Mouse (Mus musculus): ENCODE measurements around the gene Cd34.

The Cd34 gene

DNA sequence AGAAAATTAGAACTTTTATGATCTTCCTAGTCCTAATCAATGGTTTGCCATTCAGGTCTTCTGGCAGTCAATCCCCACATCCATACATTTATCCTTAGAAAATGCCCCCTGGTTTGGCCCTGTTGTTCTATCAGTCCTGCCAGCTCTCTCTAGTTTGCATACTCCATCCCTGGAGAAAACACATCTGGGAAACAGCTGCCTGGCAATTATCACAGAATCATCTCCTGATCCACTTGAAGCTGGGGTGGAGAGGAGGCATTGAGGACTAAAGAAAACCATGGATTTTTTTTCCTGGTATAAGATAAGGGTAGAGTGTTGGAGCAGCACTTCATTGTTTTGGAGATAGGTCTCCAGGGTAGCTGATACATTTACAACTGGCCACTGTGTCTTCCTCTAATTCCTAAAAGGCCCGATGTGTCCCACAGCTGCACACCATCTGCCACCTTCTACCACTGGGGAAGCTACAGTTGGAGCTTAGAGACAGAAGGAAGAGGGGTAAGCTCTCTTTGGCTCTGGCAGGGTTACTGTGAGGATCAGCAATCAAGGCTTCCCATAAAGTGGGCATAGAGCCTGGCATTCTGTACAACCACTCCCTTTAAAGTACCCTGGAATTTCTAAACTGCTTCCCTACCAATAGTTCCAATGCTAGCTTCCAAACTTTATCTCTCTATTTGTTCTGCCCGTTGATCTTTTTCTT lies 9.2 kb upstream of the Cd34 start:
- Histone ChIP-seq H3K9me3 (ENCODE audit: low read length) (no peaks in the 10 kb centered on the region), H3K4me3 (replicated peaks; ENCODE audit: low read length) (no peak overlapping the region), H3K36me3 (ENCODE audit: insufficient read depth, low read length) (no peaks in the 10 kb centered on the region), H3K4me1 (replicated peaks; ENCODE audit: low read depth, low read length) (peaks cover 21% of the 10 kb centered on the region), H3K27me3 (ENCODE audit: insufficient read depth, low read length) (no peaks in the 10 kb centered on the region)
- no peak for TF ChIP-seq NANOG (IDR thresholded peaks at IDR 0.05; ENCODE audit: borderline replicate concordance, low read length)
- no peak for TF ChIP-seq CTCF (conservative IDR thresholded peaks at IDR 0.05; ENCODE audit: low read length)
- TF ChIP-seq POU5F1 (IDR thresholded peaks at IDR 0.05; ENCODE audit: borderline replicate concordance, low read length): no peak

GRCm38 (mm10) chr1:194929972-194930355 lies 8.7 kb upstream of the Cd34 start:
- Histone ChIP-seq H3K27me3 (ENCODE audit: insufficient read depth, low read length) (no peaks in the 10 kb centered on the region), H3K4me3 (replicated peaks; ENCODE audit: low read length) (no peak overlapping the region), H3K36me3 (ENCODE audit: insufficient read depth, low read length) (no peaks in the 10 kb centered on the region), H3K9me3 (ENCODE audit: low read length) (no peaks in the 10 kb centered on the region), H3K4me1 (replicated peaks; ENCODE audit: low read depth, low read length) (peaks cover 21% of the 10 kb centered on the region)
- TF ChIP-seq CTCF (conservative IDR thresholded peaks at IDR 0.05; ENCODE audit: low read length) (no peak), POU5F1 (IDR thresholded peaks at IDR 0.05; ENCODE audit: borderline replicate concordance, low read length) (no peak), NANOG (IDR thresholded peaks at IDR 0.05; ENCODE audit: borderline replicate concordance, low read length) (no peak)

DNA sequence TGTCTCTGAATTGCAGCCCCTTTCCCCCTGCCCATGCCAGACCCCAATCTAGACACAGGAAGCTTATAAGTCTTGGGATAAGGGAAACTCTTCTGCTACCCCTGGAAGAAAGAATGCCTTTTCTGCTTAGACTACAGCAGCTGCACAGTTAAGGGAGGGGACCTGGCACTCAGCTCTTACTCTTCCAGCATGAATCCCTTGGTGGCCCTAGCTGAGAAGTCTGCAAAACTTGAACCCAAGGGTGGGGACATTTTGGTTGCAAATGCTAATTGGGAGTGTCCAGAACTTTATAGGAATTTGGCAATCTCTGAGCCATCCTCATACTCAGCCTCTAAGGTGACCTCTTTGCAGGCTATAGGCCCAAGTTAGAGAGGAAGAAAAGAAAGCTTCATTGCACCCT lies 7.9 kb upstream of the Cd34 start:
- Histone ChIP-seq H3K4me3 (replicated peaks; ENCODE audit: low read length) (no peak overlapping the region), H3K36me3 (ENCODE audit: insufficient read depth, low read length) (no peaks in the 10 kb centered on the region), H3K27me3 (ENCODE audit: insufficient read depth, low read length) (no peaks in the 10 kb centered on the region), H3K9me3 (ENCODE audit: low read length) (no peaks in the 10 kb centered on the region), H3K4me1 (replicated peaks; ENCODE audit: low read depth, low read length) (peaks cover 21% of the 10 kb centered on the region)
- no peak for TF ChIP-seq POU5F1 (IDR thresholded peaks at IDR 0.05; ENCODE audit: borderline replicate concordance, low read length)
- TF ChIP-seq CTCF (conservative IDR thresholded peaks at IDR 0.05; ENCODE audit: low read length): no peak
- TF ChIP-seq NANOG (IDR thresholded peaks at IDR 0.05; ENCODE audit: borderline replicate concordance, low read length): no peak

- Histone ChIP-seq H3K36me3 (ENCODE audit: insufficient read depth, low read length) (no peaks in the 10 kb centered on the region), H3K27me3 (ENCODE audit: insufficient read depth, low read length) (peaks cover 22% of the 10 kb centered on the region), H3K9me3 (ENCODE audit: low read length) (no peaks in the 10 kb centered on the region), H3K4me3 (replicated peaks; ENCODE audit: low read length) (no peak overlapping the region), H3K4me1 (replicated peaks; ENCODE audit: low read depth, low read length) (peaks cover 15% of the 10 kb centered on the region)
- TF ChIP-seq NANOG (IDR thresholded peaks at IDR 0.05; ENCODE audit: borderline replicate concordance, low read length): no peak
- TF ChIP-seq CTCF (conservative IDR thresholded peaks at IDR 0.05; ENCODE audit: low read length): no peak
- TF ChIP-seq POU5F1 (IDR thresholded peaks at IDR 0.05; ENCODE audit: borderline replicate concordance, low read length): no peak
Measured at GRCm38 (mm10) chr1:194935351-194935750, 3.3 kb upstream of the Cd34 start.

GRCm38 (mm10) chr1:194941528-194941927 lies 2.9 kb downstream of the Cd34 start:
- Histone ChIP-seq H3K4me3 (replicated peaks; ENCODE audit: low read length) (no peak overlapping the region), H3K27me3 (ENCODE audit: insufficient read depth, low read length) (peaks cover 31% of the 10 kb centered on the region), H3K4me1 (replicated peaks; ENCODE audit: low read depth, low read length) (peaks cover 6% of the 10 kb centered on the region), H3K9me3 (ENCODE audit: low read length) (no peaks in the 10 kb centered on the region), H3K36me3 (ENCODE audit: insufficient read depth, low read length) (no peaks in the 10 kb centered on the region)
- TF ChIP-seq NANOG (IDR thresholded peaks at IDR 0.05; ENCODE audit: borderline replicate concordance, low read length): no peak
- no peak for TF ChIP-seq CTCF (conservative IDR thresholded peaks at IDR 0.05; ENCODE audit: low read length)

DNA sequence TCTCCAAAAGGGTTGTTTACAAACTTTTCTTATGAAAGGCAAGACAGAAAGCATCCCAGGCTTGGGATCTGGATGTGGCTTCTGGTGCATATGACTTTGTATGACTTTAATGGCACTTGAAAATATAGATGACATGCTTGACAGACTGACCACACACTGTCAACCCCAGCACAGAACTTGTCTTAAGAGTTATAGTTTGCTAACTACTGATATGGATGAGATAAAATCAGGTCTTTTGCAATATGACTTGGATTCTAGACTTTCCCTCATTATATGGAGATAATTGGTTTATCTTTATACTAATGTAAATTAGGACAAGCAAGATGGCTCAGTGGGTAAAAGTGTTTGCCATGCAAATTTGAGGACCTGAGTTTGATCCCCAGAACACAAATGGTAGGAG lies 4.3 kb downstream of the Cd34 start:
- H3K27me3 ChIP-seq (ENCODE audit: insufficient read depth, low read length): peaks cover 30% of the 10 kb centered on the region

GRCm38 (mm10) chr1:194943485-194943884 lies 4.9 kb downstream of the Cd34 start:
- Histone ChIP-seq H3K4me1 (replicated peaks; ENCODE audit: low read depth, low read length) (peaks cover 6% of the 10 kb centered on the region), H3K36me3 (ENCODE audit: insufficient read depth, low read length) (no peaks in the 10 kb centered on the region), H3K4me3 (replicated peaks; ENCODE audit: low read length) (no peak overlapping the region), H3K9me3 (ENCODE audit: low read length) (no peaks in the 10 kb centered on the region), H3K27me3 (ENCODE audit: insufficient read depth, low read length) (peaks cover 26% of the 10 kb centered on the region)
- no peak for TF ChIP-seq NANOG (IDR thresholded peaks at IDR 0.05; ENCODE audit: borderline replicate concordance, low read length)
- TF ChIP-seq CTCF (conservative IDR thresholded peaks at IDR 0.05; ENCODE audit: low read length): no peak
- TF ChIP-seq POU5F1 (IDR thresholded peaks at IDR 0.05; ENCODE audit: borderline replicate concordance, low read length): no peak

More for the DNA sequence above, 4.3 kb downstream of the Cd34 start:
- Histone ChIP-seq H3K4me3 (replicated peaks; ENCODE audit: low read length) (no peak overlapping the region), H3K4me1 (replicated peaks; ENCODE audit: low read depth, low read length) (peaks cover 6% of the 10 kb centered on the region), H3K9me3 (ENCODE audit: low read length) (no peaks in the 10 kb centered on the region), H3K36me3 (ENCODE audit: insufficient read depth, low read length) (no peaks in the 10 kb centered on the region)
- TF ChIP-seq NANOG (IDR thresholded peaks at IDR 0.05; ENCODE audit: borderline replicate concordance, low read length): no peak
- TF ChIP-seq POU5F1 (IDR thresholded peaks at IDR 0.05; ENCODE audit: borderline replicate concordance, low read length): no peak
- no peak for TF ChIP-seq CTCF (conservative IDR thresholded peaks at IDR 0.05; ENCODE audit: low read length)

DNA sequence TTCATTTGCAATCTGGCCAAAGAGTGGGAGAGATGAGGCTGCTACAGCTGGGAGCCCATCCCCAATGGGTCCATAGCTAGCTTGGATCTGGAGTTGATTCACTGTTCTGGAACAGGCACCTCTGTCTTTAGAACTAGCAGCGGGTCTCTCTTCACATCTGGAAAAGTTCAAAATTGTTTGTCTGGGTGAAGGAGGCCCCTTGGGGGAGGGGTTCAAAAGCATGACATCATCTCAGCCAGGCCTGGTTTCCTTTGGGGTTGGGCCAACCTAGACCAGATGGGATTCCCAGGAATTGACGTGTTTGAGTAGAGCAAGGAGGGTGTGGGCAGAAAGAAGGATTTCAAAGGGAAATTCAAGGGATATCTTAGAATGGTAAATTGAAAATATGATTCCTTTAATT lies 6.8 kb downstream of the Cd34 start:
- Histone ChIP-seq H3K4me1 (replicated peaks; ENCODE audit: low read depth, low read length) (no peaks in the 10 kb centered on the region), H3K4me3 (replicated peaks; ENCODE audit: low read length) (no peak overlapping the region), H3K27me3 (ENCODE audit: insufficient read depth, low read length) (peaks cover 9% of the 10 kb centered on the region), H3K9me3 (ENCODE audit: low read length) (no peaks in the 10 kb centered on the region), H3K36me3 (ENCODE audit: insufficient read depth, low read length) (no peaks in the 10 kb centered on the region)
- TF ChIP-seq CTCF (conservative IDR thresholded peaks at IDR 0.05; ENCODE audit: low read length) (no peak), NANOG (IDR thresholded peaks at IDR 0.05; ENCODE audit: borderline replicate concordance, low read length) (no peak)

DNA sequence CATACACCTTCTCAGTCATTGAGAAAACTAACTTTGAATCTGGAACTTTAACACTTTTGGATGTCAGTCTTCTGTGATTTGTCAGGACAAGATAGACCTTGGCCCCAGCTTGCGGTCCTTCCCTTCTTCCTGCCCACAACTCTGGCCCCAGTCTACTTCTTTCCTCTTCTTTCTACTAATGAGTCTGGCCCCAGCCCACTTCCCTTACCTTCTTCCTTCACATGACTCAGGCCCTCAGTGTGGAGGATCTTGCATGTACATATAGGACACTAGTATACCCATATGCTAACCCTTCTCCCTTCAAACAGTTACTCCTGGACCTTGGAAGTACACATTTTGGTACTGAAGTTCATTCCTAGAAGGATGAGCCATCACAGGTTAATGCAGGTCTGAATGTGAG lies 7.8 kb downstream of the Cd34 start:
- Histone ChIP-seq H3K27me3 (ENCODE audit: insufficient read depth, low read length) (0 out of 2 replicates have a peak, but pooled peaks cover 3% of the 10 kb centered on the region), H3K9me3 (ENCODE audit: low read length) (no peaks in the 10 kb centered on the region), H3K4me3 (replicated peaks; ENCODE audit: low read length) (no peak overlapping the region), H3K36me3 (ENCODE audit: insufficient read depth, low read length) (no peaks in the 10 kb centered on the region), H3K4me1 (replicated peaks; ENCODE audit: low read depth, low read length) (no peaks in the 10 kb centered on the region)
- TF ChIP-seq POU5F1 (IDR thresholded peaks at IDR 0.05; ENCODE audit: borderline replicate concordance, low read length): no peak
- no peak for TF ChIP-seq NANOG (IDR thresholded peaks at IDR 0.05; ENCODE audit: borderline replicate concordance, low read length)
- no peak for TF ChIP-seq CTCF (conservative IDR thresholded peaks at IDR 0.05; ENCODE audit: low read length)
